In genomic region chr10:125488350-125488749, GRCm38 (mm10) we compare ENCODE assay signal across 22 mouse cellular contexts.
"Had no signal": no experiment of that assay in that cellular context is flagged by ENCODE, and none has a peak within 500 bp of the region (broad histone marks: within the 10 kb centered on the region; RNA-seq: fewer than 3 reads in every experiment).

No protein-coding gene starts in this region.

- DNase-seq: kidney, adult 8-10 months; kidney, postnatal 10 days; kidney, postnatal 36 days; left cerebral cortex, postnatal 4 days; lung, adult 18-20 months; retina, postnatal 1 day; right cerebral cortex, postnatal 25 days; spleen, adult 18-20 months; thymus, adult 18-20 months; thymus, postnatal 14 days; thymus, postnatal 4 days had no signal

- ATAC-seq: intestine, postnatal 0 days; midbrain, embryonic 15.5 days had no signal

- H3K9ac ChIP-seq: kidney, embryonic 15.5 days; limb, embryonic 12.5 days; limb, embryonic 15.5 days; liver, embryonic 14.5 days; midbrain, embryonic 12.5 days; midbrain, embryonic 15.5 days; neural tube, embryonic 13.5 days; stomach, embryonic 15.5 days had no signal

- H3K27me3 ChIP-seq: kidney, embryonic 15.5 days; limb, embryonic 12.5 days; limb, embryonic 15.5 days; midbrain, embryonic 12.5 days; midbrain, embryonic 15.5 days; neural tube, embryonic 13.5 days; stomach, embryonic 15.5 days had no signal

- H3K27ac ChIP-seq: kidney, embryonic 15.5 days; limb, embryonic 12.5 days; limb, embryonic 15.5 days; liver, embryonic 14.5 days; macrophage; midbrain, embryonic 12.5 days; midbrain, embryonic 15.5 days; neural tube, embryonic 13.5 days; stomach, embryonic 15.5 days had no signal

- H3K36me3 ChIP-seq: kidney, embryonic 15.5 days; limb, embryonic 12.5 days; limb, embryonic 15.5 days; midbrain, embryonic 12.5 days; midbrain, embryonic 15.5 days; neural tube, embryonic 13.5 days; stomach, embryonic 15.5 days had no signal

- H3K9me3 ChIP-seq: kidney, embryonic 15.5 days; limb, embryonic 12.5 days; limb, embryonic 15.5 days; midbrain, embryonic 12.5 days; midbrain, embryonic 15.5 days; neural tube, embryonic 13.5 days; stomach, embryonic 15.5 days had no signal

- H3K4me1 ChIP-seq: kidney, embryonic 15.5 days; limb, embryonic 15.5 days; midbrain, embryonic 15.5 days; neural tube, embryonic 13.5 days; stomach, embryonic 15.5 days had no signal

- H3K4me3 ChIP-seq: kidney, embryonic 15.5 days; limb, embryonic 12.5 days; limb, embryonic 15.5 days; midbrain, embryonic 12.5 days; midbrain, embryonic 15.5 days; neural tube, embryonic 13.5 days; stomach, embryonic 15.5 days had no signal

- H3K4me2 ChIP-seq: kidney, embryonic 15.5 days; limb, embryonic 12.5 days; limb, embryonic 15.5 days; liver, embryonic 11.5 days; midbrain, embryonic 12.5 days; midbrain, embryonic 15.5 days; neural tube, embryonic 13.5 days; stomach, embryonic 15.5 days had no signal
